Mouse (Mus musculus) heart, embryonic 15.5 days (tissue): ENCODE data around the gene Enkur. TPM values are rescaled to one million over a fixed set of nuclear protein-coding genes. Genes with fewer than 3 reads are reported as not detected.
A peak's percentile ranks its signal among the peaks of the same experiment; 100 is the strongest.

Experiments used
- ATAC-seq: fragments of 200-750 bp; cut with Nextera tagmentation; replicated peaks from 2 replicates; pipeline ENCODE4 v1.8.0; 2017; ENCODE audit warnings: low read depth, moderate TSS enrichment; ENCODE audit not compliant: insufficient number of reproducible peaks, insufficient read depth, low FRiP score
- H3K27ac ChIP-seq: fragments of 300-500 bp; sonication (generic); 2 replicates; pipeline ENCODE4 v1.5.1; 2015; ENCODE audit warnings: mild to moderate bottlenecking, inconsistent platforms
- H3K27me3 ChIP-seq: fragments of 300-500 bp; sonication (generic); 2 replicates; pipeline ENCODE4 v1.6.1; 2015; ENCODE audit warnings: inconsistent platforms
- H3K36me3 ChIP-seq: fragments of 300-500 bp; sonication (generic); 2 replicates; pipeline ENCODE4 v1.6.1; 2015; ENCODE audit warnings: mild to moderate bottlenecking, inconsistent platforms
- H3K4me1 ChIP-seq: fragments of 300-500 bp; sonication (generic); replicated peaks from 2 replicates; pipeline ENCODE4 v1.6.1; 2015; ENCODE audit warnings: inconsistent platforms
- H3K4me2 ChIP-seq: fragments of 300-500 bp; sonication (generic); 2 replicates; pipeline ENCODE4 v1.6.1; 2015; ENCODE audit warnings: inconsistent platforms, mild to moderate bottlenecking, moderate library complexity
- H3K4me3 ChIP-seq: fragments of 300-500 bp; sonication (generic); 2 replicates; pipeline ENCODE4 v1.5.1; 2015; ENCODE audit warnings: mild to moderate bottlenecking, inconsistent platforms
- H3K9ac ChIP-seq: fragments of 300-500 bp; sonication (generic); 2 replicates; pipeline ENCODE4 v1.6.1; 2015; ENCODE audit warnings: mild to moderate bottlenecking, inconsistent platforms
- H3K9me3 ChIP-seq: fragments of 300-500 bp; sonication (generic); replicated peaks from 2 replicates; pipeline ENCODE4 v1.6.1; 2016; ENCODE audit warnings: inconsistent platforms
- WGBS: fragments of 180-500 bp; shearing (Covaris S2); methylation state at CpG from one replicate; pipeline ENCODE4 v1.1.7; 2015; ENCODE audit warnings: mixed read lengths; 5-methylcytosine and 5-hydroxymethylcytosine counted together
- polyA plus RNA-seq: library from polyadenylated mRNA; unstranded; fragments of >200 nt; fragmentation: Nextera tagmentation; extraction: Ambion mirVana; gene quantifications from 2 replicates; pipeline ENCODE4 v1.2.1, GENCODE M21; 2015

The Enkur gene
- polyA plus RNA-seq, 1 experiment from 2014 or later: 2.6 TPM

DNA sequence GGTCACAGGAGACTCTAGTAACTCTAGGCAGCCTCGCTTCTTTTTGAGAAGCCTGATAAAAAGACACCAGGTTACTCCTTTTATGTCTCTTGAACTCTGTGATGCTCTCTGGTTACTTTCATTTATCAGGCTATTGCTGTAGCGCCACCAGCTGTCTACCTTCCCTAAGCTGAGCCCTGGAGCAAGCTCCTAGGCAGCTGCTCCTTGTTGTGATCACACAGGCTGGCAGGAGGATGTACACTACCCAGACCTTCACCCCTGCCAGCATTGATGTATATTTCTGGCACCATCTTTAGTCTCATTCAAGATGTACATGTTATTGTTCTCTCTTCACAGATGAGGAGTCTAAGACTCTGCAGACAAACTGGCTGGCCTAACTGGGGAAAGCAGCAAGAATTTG, 25.1 kb upstream of the Enkur start:
- no peaks in the 10 kb centered on the region for H3K36me3 ChIP-seq
- H3K9ac ChIP-seq: no peak overlapping the region
- no peak for ATAC-seq
- no peak overlapping the region for H3K4me3 ChIP-seq
- 68% methylated on average over 2 of the region's 2 CpGs for WGBS
- 0 out of 2 replicates have a peak, but pooled peaks cover 2% of the 10 kb centered on the region for H3K4me1 ChIP-seq
- no peaks in the 10 kb centered on the region for H3K27me3 ChIP-seq
- H3K4me2 ChIP-seq: no peak overlapping the region
- H3K27ac ChIP-seq: no peak overlapping the region
- no peaks in the 10 kb centered on the region for H3K9me3 ChIP-seq

DNA sequence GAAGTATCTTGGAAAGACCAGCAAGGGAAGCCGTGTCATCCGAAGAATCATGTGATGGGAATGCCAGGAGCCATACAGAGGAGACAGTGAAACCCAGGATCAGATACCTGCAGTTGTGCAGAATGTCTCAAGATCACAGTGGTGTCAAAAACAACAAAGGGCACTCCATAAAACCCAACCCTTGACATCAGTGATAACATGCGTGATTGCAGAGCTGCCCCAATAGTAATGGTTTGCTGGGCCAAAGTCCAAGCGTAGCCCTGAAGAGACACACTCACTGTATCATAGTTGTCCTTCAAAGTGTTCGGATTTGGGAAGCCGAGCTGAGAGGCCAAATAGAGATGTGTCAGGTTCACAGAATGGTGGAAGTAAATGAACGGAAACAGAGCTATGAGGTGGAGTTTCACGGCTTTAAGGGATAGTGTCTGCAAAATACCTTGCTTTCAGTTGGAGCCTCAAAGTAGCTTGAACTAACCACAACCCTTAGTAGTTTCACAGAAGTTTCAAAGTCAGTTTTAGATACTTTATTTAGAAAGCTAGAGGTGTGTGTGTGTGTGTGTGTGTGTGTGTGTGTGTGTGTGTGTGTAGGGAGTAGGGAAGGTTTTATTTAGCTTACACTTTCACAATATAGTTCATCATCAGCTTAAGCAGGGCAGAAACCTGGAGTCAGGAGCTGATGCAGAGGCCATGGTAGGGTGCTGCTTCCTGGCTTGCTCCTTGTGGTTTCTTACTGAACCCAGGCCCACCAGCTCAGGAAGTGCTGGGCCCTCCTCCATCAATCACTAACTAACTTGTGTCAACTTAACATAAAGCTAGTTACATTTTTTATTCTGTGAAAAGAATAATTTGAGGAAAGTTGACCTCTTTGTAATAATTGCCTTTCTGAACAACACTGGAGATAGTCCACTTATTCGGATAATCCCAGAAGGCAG, 17.6 kb upstream of the Enkur start:
- Histone ChIP-seq H3K27me3 (no peaks in the 10 kb centered on the region), H3K4me3 (no peak overlapping the region), H3K4me2 (no peak overlapping the region), H3K27ac (no peak overlapping the region), H3K9me3 (no peaks in the 10 kb centered on the region), H3K4me1 (no peaks in the 10 kb centered on the region), H3K9ac (no peak overlapping the region), H3K36me3 (no peaks in the 10 kb centered on the region)
- ATAC-seq: no peak
- 77% methylated on average over 9 of the region's 9 CpGs for WGBS

DNA sequence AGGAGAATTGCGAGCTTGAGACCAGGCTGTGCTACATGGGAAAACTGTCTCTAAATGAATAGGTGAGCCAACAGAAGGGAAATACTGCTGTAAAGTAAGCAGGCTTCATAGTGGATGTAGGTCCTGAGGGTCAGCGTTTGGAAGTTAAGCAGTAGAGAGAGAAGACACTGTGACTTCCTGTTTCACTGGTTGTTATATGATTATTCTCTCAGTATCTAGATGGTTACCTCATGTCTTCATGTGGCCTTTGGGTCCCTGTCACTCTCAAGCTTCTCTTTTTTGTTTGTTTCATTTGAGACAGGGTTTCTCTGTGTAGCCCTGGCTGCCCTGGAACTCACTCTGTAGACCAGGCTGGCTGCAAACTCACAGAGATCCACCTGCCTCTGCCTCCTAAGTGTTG, 10.1 kb upstream of the Enkur start:
- no peaks in the 10 kb centered on the region for H3K4me1 ChIP-seq
- no peak overlapping the region for H3K9ac ChIP-seq
- no peaks in the 10 kb centered on the region for H3K9me3 ChIP-seq
- H3K4me3 ChIP-seq: no peak overlapping the region
- WGBS: 87% methylated on average over 2 of the region's 2 CpGs
- H3K27me3 ChIP-seq: no peaks in the 10 kb centered on the region
- ATAC-seq: no peak
- H3K36me3 ChIP-seq: no peaks in the 10 kb centered on the region; the same call in 1 of the 2 replicates
- no peak overlapping the region for H3K4me2 ChIP-seq
- no peak overlapping the region for H3K27ac ChIP-seq

DNA sequence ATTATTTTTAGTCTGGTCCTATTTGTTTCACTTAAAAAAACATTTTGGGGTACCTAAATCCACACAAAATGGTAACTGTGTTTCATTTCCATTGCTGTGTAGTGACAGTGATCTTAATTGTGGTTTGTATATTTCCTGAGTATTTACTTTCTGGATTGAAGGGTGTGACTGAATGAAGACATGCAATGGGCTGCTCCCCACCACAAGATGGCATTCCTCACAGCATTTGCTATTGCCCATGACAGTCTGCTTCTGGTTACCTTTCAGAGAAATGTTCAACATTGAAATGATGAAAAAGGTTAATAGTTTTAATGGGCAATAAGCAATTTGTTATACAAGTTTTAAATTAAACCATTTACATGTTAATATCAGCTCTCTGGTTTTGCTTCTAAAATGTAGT, 9.2 kb upstream of the Enkur start:
- Histone ChIP-seq H3K4me1 (no peaks in the 10 kb centered on the region), H3K9ac (no peak overlapping the region), H3K27ac (no peak overlapping the region), H3K4me3 (no peak overlapping the region), H3K4me2 (no peak overlapping the region), H3K27me3 (no peaks in the 10 kb centered on the region), H3K36me3 (no peaks in the 10 kb centered on the region; the same call in 1 of the 2 replicates), H3K9me3 (no peaks in the 10 kb centered on the region)
- ATAC-seq: no peak

DNA sequence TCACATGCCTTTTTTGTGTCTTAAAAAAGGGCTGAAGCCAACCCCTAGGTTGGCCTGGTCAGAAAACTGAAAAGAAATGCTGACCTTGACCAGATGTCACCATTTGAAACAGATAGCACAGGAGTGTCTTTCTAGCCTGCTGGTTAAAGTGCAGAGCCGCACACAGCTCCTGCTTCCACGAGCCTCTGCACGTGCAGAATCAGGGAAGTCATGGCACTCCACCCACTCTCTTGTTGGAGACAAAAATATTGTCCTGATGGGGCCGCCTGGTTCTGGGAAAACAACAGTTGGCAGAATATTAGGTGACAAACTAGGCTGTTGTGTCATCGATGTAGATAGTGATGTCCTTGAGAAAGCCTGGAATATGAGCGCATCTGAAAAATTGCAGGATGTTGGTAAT, 6.2 kb upstream of the Enkur start:
- H3K4me3 ChIP-seq: no peak overlapping the region
- ATAC-seq: no peak
- no peak overlapping the region for H3K9ac ChIP-seq
- H3K27ac ChIP-seq: no peak overlapping the region
- H3K9me3 ChIP-seq: no peaks in the 10 kb centered on the region
- H3K4me2 ChIP-seq: no peak overlapping the region
- 62% methylated on average over 6 of the region's 6 CpGs for WGBS
- no peaks in the 10 kb centered on the region; the same call in 1 of the 2 replicates for H3K36me3 ChIP-seq
- no peaks in the 10 kb centered on the region for H3K4me1 ChIP-seq
- H3K27me3 ChIP-seq: no peaks in the 10 kb centered on the region

DNA sequence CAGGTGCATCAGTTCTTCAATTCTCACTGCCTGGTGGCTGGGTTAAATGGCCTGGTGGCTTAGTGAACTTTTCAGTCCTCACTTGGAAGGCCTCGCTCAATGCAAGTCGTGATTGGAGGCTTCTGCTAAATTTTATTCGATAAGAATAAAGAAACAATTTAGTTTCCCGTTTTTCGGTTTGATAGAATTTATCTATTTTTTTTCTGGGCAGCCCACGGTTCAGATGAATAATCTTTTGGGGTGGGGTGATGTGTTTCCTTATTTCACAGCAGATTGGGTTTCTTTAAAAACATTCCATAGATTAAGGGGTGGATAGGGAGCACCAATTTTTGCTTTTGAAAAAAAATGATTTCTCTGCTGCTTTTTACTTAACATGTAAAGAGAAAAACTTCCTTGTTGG, 1.1 kb upstream of the Enkur start:
- peak overlapping the region; percentile 59 for H3K9ac ChIP-seq
- no peaks in the 10 kb centered on the region; the same call in 1 of the 2 replicates for H3K36me3 ChIP-seq
- H3K27ac ChIP-seq: no peak overlapping the region
- H3K4me2 ChIP-seq: peak overlapping the region; percentile 74
- H3K27me3 ChIP-seq: no peaks in the 10 kb centered on the region
- H3K4me1 ChIP-seq: peaks cover 11% of the 10 kb centered on the region
- no peak for ATAC-seq
- peak overlapping the region; percentile 68 for H3K4me3 ChIP-seq
- WGBS: 38% methylated on average over 6 of the region's 6 CpGs
- no peaks in the 10 kb centered on the region for H3K9me3 ChIP-seq

DNA sequence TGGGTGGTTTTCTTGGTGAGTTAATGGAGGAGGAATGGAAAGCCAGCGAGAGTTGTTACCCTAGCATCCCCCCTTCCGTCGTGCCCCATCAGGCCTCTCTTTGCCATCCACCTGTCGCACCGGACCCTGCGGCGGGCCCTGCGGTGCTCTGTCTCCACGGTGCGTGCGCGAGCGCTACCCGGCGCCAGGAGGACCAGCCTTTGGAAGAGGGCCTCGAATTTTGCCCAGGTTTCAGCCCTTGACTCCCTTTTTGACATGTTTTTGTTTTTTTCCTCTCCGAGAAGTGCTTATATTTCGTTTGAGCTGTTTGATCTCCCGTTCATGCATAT, 630 bp upstream of the Enkur start:
- Histone ChIP-seq H3K9me3 (no peaks in the 10 kb centered on the region), H3K27me3 (no peaks in the 10 kb centered on the region), H3K4me1 (peaks cover 11% of the 10 kb centered on the region), H3K4me3 (peak overlapping the region; percentile 68), H3K27ac (peak overlapping the region; percentile 77), H3K4me2 (peak overlapping the region; percentile 74), H3K9ac (peak overlapping the region; percentile 59), H3K36me3 (no peaks in the 10 kb centered on the region; the same call in 1 of the 2 replicates)
- peak; percentile 86 for ATAC-seq
- WGBS: under 1% methylated on average over 19 of the region's 19 CpGs

DNA sequence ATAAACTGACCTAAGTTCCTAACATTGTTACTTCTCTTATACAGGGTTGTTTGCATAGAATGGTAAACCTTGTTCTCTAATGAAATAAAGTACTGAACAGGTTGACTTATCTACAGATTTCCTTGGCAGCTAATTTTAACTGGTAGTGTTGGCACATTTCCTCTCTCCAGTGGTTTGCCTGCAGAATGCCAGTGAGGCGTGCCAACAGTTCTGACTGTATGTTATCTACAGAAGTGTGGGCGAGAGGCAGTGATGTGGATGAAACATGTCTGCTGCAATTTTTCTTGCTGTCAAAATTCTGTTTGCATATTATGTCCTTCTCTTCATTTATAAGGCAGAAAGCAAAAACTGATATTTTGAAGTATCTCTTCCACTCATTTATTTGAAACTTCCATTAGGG, 2.4 kb downstream of the Enkur start:
- Histone ChIP-seq H3K27ac (no peak overlapping the region), H3K27me3 (no peaks in the 10 kb centered on the region), H3K4me1 (peaks cover 16% of the 10 kb centered on the region), H3K9me3 (no peaks in the 10 kb centered on the region), H3K9ac (no peak overlapping the region), H3K4me2 (no peak overlapping the region), H3K36me3 (no peaks in the 10 kb centered on the region), H3K4me3 (no peak overlapping the region)
- ATAC-seq: no peak
- 17% methylated on average over 2 of the region's 2 CpGs for WGBS

DNA sequence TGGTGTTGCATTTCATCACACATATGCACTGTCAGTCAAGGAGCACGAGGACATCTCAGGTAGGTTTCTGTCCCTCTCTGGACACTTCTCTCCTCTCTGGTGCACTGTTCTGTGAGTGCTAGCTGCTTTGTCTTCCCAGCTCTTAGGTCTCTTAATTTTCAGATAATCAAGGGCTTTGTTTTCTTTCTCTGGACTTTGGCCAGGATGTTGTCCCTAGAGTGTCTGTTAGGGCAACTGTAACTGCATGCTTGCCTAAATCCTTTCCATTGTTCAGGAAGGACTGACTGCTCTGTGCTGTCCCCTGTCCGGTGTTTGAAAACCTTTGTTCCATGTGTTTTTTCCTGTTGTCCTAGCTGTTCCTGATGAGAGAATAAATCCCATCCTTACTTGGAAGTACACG, 6.1 kb downstream of the Enkur start:
- Histone ChIP-seq H3K27ac (no peak overlapping the region), H3K4me3 (no peak overlapping the region), H3K27me3 (no peaks in the 10 kb centered on the region), H3K4me1 (peaks cover 7% of the 10 kb centered on the region), H3K9ac (no peak overlapping the region), H3K9me3 (no peaks in the 10 kb centered on the region), H3K36me3 (no peaks in the 10 kb centered on the region), H3K4me2 (no peak overlapping the region)
- no peak for ATAC-seq
- WGBS: 37% methylated on average over 3 of the region's 3 CpGs

DNA sequence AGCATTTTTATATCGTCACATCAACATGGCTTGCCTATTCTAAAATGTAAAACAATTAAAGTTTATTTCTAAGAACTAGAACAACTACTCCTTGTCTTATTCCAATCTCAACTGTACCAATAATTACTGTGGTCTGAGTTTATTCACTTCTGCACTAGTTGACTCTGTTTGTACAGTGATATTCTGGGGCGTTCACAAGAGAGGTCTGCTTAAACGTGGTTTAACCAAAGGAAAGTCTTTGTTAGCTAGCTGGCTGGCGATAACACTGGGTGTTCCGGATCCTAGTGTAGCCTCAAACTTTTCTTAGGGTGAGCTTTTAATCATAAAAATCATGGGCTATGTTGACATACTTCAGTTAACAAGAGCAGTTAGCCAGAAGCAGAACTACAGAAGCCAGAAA, 9.9 kb downstream of the Enkur start:
- Histone ChIP-seq H3K9me3 (no peaks in the 10 kb centered on the region), H3K27me3 (no peaks in the 10 kb centered on the region), H3K4me1 (peaks cover 5% of the 10 kb centered on the region), H3K4me2 (no peak overlapping the region), H3K4me3 (no peak overlapping the region), H3K36me3 (no peaks in the 10 kb centered on the region), H3K27ac (no peak overlapping the region), H3K9ac (no peak overlapping the region)
- 89% methylated on average over 5 of the region's 5 CpGs for WGBS
- no peak for ATAC-seq

DNA sequence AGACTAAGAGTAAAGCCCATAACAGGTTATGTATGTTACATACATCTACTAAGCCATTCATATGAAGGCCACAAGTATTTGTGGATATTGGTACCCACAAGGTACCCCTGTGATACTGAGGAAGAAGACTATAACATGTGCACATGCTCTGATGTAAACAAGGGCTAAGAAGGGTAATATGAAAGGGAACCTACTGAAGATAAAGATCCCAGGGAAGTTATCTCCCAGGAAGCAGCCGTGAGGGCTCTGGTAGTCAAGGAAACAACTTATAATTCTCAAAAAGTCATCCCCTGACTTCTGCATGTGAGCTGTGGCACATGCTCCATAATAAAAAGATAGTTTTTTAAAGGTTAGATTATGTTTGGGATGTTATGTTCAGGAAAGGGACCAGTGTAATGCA, 13.9 kb downstream of the Enkur start:
- 55% methylated on average over 1 of the region's 1 CpGs for WGBS
- H3K36me3 ChIP-seq: no peaks in the 10 kb centered on the region
- no peak for ATAC-seq
- no peak overlapping the region for H3K4me3 ChIP-seq
- no peak overlapping the region for H3K9ac ChIP-seq
- no peak overlapping the region for H3K4me2 ChIP-seq
- no peaks in the 10 kb centered on the region for H3K27me3 ChIP-seq
- H3K27ac ChIP-seq: no peak overlapping the region
- no peaks in the 10 kb centered on the region for H3K4me1 ChIP-seq
- H3K9me3 ChIP-seq: no peaks in the 10 kb centered on the region

DNA sequence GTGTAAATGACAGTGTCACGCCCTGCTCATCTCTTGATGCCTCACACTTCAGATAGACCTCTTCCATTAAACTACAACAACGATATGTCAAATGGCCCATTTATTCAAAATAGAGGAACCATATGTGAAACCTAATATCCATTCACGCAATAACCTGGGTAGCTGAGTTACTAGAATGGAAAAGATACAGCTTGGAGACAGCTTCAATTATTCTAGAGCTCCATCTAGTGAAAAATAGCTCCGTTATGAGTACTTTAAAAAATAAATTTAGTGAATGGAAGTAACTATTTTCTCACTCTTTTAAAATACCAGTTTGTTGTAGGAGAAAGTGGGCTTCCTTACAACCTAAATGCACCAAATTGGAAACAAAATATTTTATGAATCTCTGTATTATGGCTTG, 16.6 kb downstream of the Enkur start:
- no peak for ATAC-seq
- Histone ChIP-seq H3K4me1 (no peaks in the 10 kb centered on the region), H3K27me3 (no peaks in the 10 kb centered on the region), H3K9ac (no peak overlapping the region), H3K36me3 (no peaks in the 10 kb centered on the region), H3K27ac (no peak overlapping the region), H3K9me3 (no peaks in the 10 kb centered on the region), H3K4me3 (no peak overlapping the region), H3K4me2 (no peak overlapping the region)
- 69% methylated on average over 4 of the region's 4 CpGs for whole genome bisulfite sequencing
